Mouse (Mus musculus) intestine, embryonic 16.5 days (tissue): Measurements from ENCODE around the gene Ctdspl. TPM values are rescaled to one million over a fixed set of nuclear protein-coding genes. Genes with fewer than 3 reads are reported as not detected.

Source experiments
- ATAC-seq: fragments of 200-750 bp; cut with Nextera tagmentation; 2 replicates; pipeline ENCODE4 v1.8.0; 2017; ENCODE audit warnings: moderate TSS enrichment, moderate library complexity
- H3K27ac ChIP-seq: fragments of 300-500 bp; sonication (generic); 2 replicates; pipeline ENCODE4 v1.5.1; 2014; ENCODE audit warnings: mild to moderate bottlenecking, low read length
- H3K27me3 ChIP-seq: fragments of 300-500 bp; sonication (generic); replicated peaks from 2 replicates; pipeline ENCODE4 v1.6.1; 2014; ENCODE audit warnings: low read length, control low read depth, mixed read lengths; ENCODE audit not compliant: control insufficient read depth, insufficient read depth
- H3K36me3 ChIP-seq: fragments of 300-500 bp; sonication (generic); 2 replicates; pipeline ENCODE4 v1.6.1; 2014; ENCODE audit warnings: low read length, control low read depth; ENCODE audit not compliant: control insufficient read depth, insufficient read depth
- H3K4me1 ChIP-seq: fragments of 300-500 bp; sonication (generic); 2 replicates; pipeline ENCODE4 v1.6.1; 2014; ENCODE audit warnings: low read length, control low read depth, mixed read lengths; ENCODE audit not compliant: control insufficient read depth, insufficient read depth
- H3K4me2 ChIP-seq: fragments of 300-500 bp; sonication (generic); 2 replicates; pipeline ENCODE4 v1.6.1; 2014; ENCODE audit warnings: low read depth, low read length, control low read depth
- H3K4me3 ChIP-seq: fragments of 300-500 bp; sonication (generic); 2 replicates; pipeline ENCODE4 v1.5.1; 2014; ENCODE audit warnings: mild to moderate bottlenecking, low read length
- H3K9ac ChIP-seq: fragments of 300-500 bp; sonication (generic); 2 replicates; pipeline ENCODE4 v1.6.1; 2014; ENCODE audit warnings: low read depth, low read length
- H3K9me3 ChIP-seq: fragments of 300-500 bp; sonication (generic); 2 replicates; pipeline ENCODE4 v1.6.1; 2016; ENCODE audit warnings: low read length, control low read depth; ENCODE audit not compliant: control insufficient read depth
- WGBS: fragments of 180-500 bp; shearing (Covaris S2); extraction: QIAGEN DNeasy Blood & Tissue Kit; methylation state at CpG from one replicate; pipeline ENCODE4 v1.1.7; 2014; 5-methylcytosine and 5-hydroxymethylcytosine counted together
- polyA plus RNA-seq: library from polyadenylated mRNA; unstranded; fragments of >200 nt; fragmentation: Nextera tagmentation; extraction: Ambion mirVana; gene quantifications from 2 replicates; pipeline ENCODE4 v1.2.1, GENCODE M21; 2015

The Ctdspl gene
- polyA plus RNA-seq, 1 experiment from 2014 or later = 17.6 TPM

- Histone ChIP-seq H3K4me2 (no peak overlapping the region), H3K9ac (no peak overlapping the region), H3K4me1 (peaks cover 11% of the 10 kb centered on the region), H3K27ac (peak overlapping the region; percentile 17; the same call in 1 of the 2 replicates), H3K4me3 (no peak overlapping the region), H3K36me3 (peaks cover 5% of the 10 kb centered on the region; the same call in 1 of the 2 replicates), H3K27me3 (no peaks in the 10 kb centered on the region), H3K9me3 (0 out of 2 replicates have a peak, but pooled peaks cover 4% of the 10 kb centered on the region)
- 58% methylated on average over 18 of the region's 18 CpGs for WGBS
- no peak for ATAC-seq
These were observed 38.2 kb downstream of the Ctdspl start for GRCm38 (mm10) chr9:118964263-118965034.

DNA sequence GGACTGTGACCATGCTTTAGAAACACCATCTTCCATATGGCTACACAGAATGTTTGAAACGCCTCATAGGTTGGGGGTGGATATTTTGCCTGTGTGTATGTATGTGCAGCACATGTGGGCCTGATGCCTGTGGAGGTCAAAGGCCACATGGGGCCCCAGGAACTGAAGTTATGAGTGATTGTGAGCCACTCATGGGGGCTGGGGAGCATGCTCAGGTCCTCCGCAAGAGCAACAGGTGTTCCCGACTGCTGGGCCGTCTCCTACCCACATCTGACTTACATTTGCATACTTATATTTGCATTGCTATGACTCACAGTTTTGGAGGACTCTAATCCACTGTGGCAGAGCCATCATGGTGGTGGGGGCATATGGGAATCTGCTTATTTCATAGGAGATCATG is 43.6 kb downstream of the Ctdspl start:
- Histone ChIP-seq H3K9me3 (0 out of 2 replicates have a peak, but pooled peaks cover 4% of the 10 kb centered on the region), H3K27ac (no peak overlapping the region), H3K4me3 (no peak overlapping the region), H3K36me3 (peaks cover 5% of the 10 kb centered on the region; the same call in 1 of the 2 replicates), H3K9ac (no peak overlapping the region), H3K4me2 (no peak overlapping the region), H3K27me3 (no peaks in the 10 kb centered on the region), H3K4me1 (peaks cover 10% of the 10 kb centered on the region)
- 80% methylated on average over 4 of the region's 4 CpGs for WGBS
- ATAC-seq = 0 out of 2 replicates have a peak, but pooled peaks have one; percentile 12

DNA sequence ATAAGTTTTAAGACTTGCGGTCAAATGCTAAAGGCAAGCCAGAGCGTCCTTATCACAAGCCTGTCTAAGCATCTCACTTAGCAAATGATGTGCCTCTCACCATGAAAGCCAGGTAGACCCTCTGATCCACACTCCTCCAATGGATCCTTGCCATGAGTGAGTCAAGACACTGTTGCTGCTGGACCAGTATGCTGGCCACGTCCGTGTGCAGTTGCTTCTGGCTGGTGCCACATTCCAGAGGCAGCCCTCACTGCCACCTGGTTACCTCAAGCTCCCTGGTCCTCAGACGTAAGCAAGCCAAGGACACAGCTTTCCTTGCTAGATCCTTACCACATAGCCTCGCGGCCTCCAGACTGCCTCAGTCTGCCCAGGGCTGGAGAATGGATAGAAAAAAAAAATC is 46.8 kb downstream of the Ctdspl start:
- H3K27ac ChIP-seq = no peak overlapping the region
- 90% methylated on average over 7 of the region's 7 CpGs for WGBS
- H3K4me1 ChIP-seq = peaks cover 21% of the 10 kb centered on the region
- no peaks in the 10 kb centered on the region for H3K9me3 ChIP-seq
- H3K4me3 ChIP-seq = no peak overlapping the region
- H3K36me3 ChIP-seq = no peaks in the 10 kb centered on the region
- no peak overlapping the region for H3K9ac ChIP-seq
- no peak for ATAC-seq
- no peak overlapping the region for H3K4me2 ChIP-seq
- no peaks in the 10 kb centered on the region for H3K27me3 ChIP-seq

DNA sequence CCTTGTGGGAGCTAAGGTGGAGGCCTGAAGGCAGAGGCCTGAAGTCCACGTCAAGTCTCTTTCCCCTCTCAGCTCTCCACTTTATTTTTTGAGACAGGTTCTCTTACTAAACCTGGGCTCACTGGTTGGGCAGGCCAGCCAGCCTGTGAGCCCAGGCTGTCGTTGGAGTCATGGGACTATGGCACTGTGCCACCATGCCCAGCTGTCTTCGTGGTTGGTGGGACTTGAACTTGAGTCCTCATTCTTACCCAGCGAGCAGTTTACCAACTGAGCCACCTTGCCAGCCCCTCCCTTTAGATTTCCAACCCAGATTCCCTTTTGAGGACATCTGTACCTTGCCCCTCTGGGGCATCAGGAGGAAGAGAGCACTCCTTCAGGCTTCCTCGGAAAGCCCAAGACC is 47.3 kb downstream of the Ctdspl start:
- Histone ChIP-seq H3K9ac (no peak overlapping the region), H3K36me3 (no peaks in the 10 kb centered on the region), H3K4me3 (no peak overlapping the region), H3K4me1 (peaks cover 21% of the 10 kb centered on the region), H3K4me2 (no peak overlapping the region), H3K27me3 (no peaks in the 10 kb centered on the region), H3K27ac (peak overlapping the region; percentile 5; the same call in 1 of the 2 replicates), H3K9me3 (no peaks in the 10 kb centered on the region)
- ATAC-seq = no peak
- 75% methylated on average over 5 of the region's 5 CpGs for WGBS

GRCm38 (mm10) chr9:118974148-118974547 is 47.9 kb downstream of the Ctdspl start:
- H3K27me3 ChIP-seq = no peaks in the 10 kb centered on the region
- ATAC-seq = no peak; the same call in 1 of the 2 replicates
- 47% methylated on average over 5 of the region's 5 CpGs for WGBS
- no peaks in the 10 kb centered on the region for H3K36me3 ChIP-seq
- no peaks in the 10 kb centered on the region for H3K9me3 ChIP-seq
- no peak overlapping the region; the same call in 1 of the 2 replicates for H3K9ac ChIP-seq
- H3K4me1 ChIP-seq = peaks cover 21% of the 10 kb centered on the region
- H3K27ac ChIP-seq = peak overlapping the region; percentile 5; the same call in 1 of the 2 replicates
- H3K4me2 ChIP-seq = no peak overlapping the region
- no peak overlapping the region for H3K4me3 ChIP-seq

DNA sequence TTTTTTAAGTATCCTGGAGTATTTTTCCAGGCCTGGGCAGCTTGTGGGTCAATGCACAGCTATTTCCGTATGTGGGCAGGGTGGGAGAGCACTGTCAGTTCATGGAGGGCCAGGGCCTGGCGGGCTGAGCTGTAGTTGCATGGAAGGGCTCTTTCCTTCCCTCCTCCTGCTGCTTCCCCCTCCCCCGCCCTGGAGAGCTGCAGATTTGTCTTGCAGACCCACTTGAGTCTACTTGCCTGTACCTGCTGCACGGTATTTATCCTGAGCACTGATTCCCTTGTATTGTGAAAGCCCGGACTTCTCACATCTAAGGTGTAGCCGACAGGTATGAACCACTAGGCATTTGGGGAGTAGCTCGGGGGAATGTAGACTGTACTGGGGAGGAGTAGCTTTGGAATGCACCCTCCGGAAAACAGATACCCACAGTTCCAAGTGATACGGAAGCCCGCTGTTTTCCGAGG is 49.0 kb downstream of the Ctdspl start:
- H3K36me3 ChIP-seq = no peaks in the 10 kb centered on the region
- H3K4me3 ChIP-seq = no peak overlapping the region
- no peak overlapping the region for H3K9ac ChIP-seq
- no peaks in the 10 kb centered on the region for H3K27me3 ChIP-seq
- H3K4me2 ChIP-seq = no peak overlapping the region
- peaks cover 29% of the 10 kb centered on the region for H3K4me1 ChIP-seq
- no peak overlapping the region for H3K27ac ChIP-seq
- WGBS = 59% methylated on average over 11 of the region's 11 CpGs
- no peaks in the 10 kb centered on the region for H3K9me3 ChIP-seq
- no peak for ATAC-seq

- 57% methylated on average over 9 of the region's 9 CpGs for WGBS
- Histone ChIP-seq H3K36me3 (no peaks in the 10 kb centered on the region), H3K4me1 (peaks cover 34% of the 10 kb centered on the region), H3K4me3 (no peak overlapping the region), H3K9ac (no peak overlapping the region), H3K27me3 (no peaks in the 10 kb centered on the region), H3K4me2 (no peak overlapping the region), H3K27ac (no peak overlapping the region), H3K9me3 (no peaks in the 10 kb centered on the region)
- ATAC-seq = no peak
These were observed 49.5 kb downstream of the Ctdspl start for GRCm38 (mm10) chr9:118975758-118976157.

GRCm38 (mm10) chr9:118976561-118976960 is 50.3 kb downstream of the Ctdspl start:
- Histone ChIP-seq H3K9me3 (no peaks in the 10 kb centered on the region), H3K27ac (no peak overlapping the region), H3K4me2 (no peak overlapping the region), H3K27me3 (no peaks in the 10 kb centered on the region), H3K4me1 (peaks cover 36% of the 10 kb centered on the region), H3K4me3 (no peak overlapping the region), H3K9ac (no peak overlapping the region), H3K36me3 (no peaks in the 10 kb centered on the region)
- WGBS = 80% methylated on average over 7 of the region's 7 CpGs
- no peak for ATAC-seq

DNA sequence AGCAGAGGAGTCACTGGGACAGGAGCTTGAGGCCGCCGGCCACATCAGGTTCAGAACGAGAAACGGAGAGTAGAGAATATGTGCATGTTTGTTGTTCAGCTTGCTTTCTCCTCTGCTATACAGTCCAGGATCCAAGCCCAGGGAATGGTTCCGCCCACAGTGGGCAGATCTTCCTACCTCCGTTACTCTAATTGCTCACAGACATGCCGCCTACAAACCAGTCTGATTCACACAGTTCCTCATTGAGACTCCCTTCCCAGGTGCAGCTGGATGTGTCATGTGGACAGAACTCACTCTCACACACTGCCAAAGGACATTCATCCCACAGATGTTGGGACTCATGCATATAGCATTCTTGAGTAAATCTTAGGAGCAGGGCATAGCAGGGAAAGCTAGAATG is 51.2 kb downstream of the Ctdspl start:
- H3K9ac ChIP-seq = no peak overlapping the region
- H3K36me3 ChIP-seq = no peaks in the 10 kb centered on the region
- H3K27me3 ChIP-seq = no peaks in the 10 kb centered on the region
- no peak overlapping the region for H3K4me3 ChIP-seq
- ATAC-seq = no peak
- no peak overlapping the region for H3K4me2 ChIP-seq
- WGBS = 95% methylated on average over 7 of the region's 7 CpGs
- H3K4me1 ChIP-seq = peaks cover 36% of the 10 kb centered on the region
- H3K9me3 ChIP-seq = no peaks in the 10 kb centered on the region
- H3K27ac ChIP-seq = no peak overlapping the region
